In the genomic region with DNA sequence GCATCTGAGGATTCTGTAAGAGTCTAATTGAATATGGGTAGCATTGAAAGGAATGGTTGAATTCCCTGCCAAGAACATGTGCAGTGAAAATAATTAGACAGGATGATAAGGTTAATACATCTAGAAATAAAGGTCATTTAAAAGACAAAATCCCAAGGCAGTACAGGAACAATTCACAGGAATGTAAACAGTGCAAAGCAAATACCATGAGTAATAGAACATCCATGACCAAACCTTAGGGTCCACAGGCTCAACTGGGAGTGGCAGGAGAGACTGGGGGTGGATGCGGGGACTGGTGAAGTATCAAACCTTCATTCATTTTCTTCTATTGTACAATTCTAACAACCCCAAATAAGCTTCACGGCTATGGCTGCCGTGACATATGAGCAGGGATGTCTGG, we compare ENCODE assay signal across 35 mouse cellular contexts.
"Had no signal": no experiment of that assay in that cellular context is flagged by ENCODE, and none has a peak within 500 bp of the region (broad histone marks: within the 10 kb centered on the region; RNA-seq: fewer than 3 reads in every experiment).

No protein-coding gene starts in this region.

- H3K9ac ChIP-seq: heart, embryonic 12.5 days; heart, embryonic 13.5 days; heart, embryonic 15.5 days; hindbrain, embryonic 12.5 days; hindbrain, embryonic 13.5 days; hindbrain, embryonic 14.5 days; hindbrain, embryonic 15.5 days; intestine, embryonic 15.5 days; kidney, embryonic 15.5 days had no signal

- DNase-seq: heart, adult 2 months; heart, postnatal 10 days; heart, postnatal 14 days; heart, postnatal 36 days; heart, postnatal 4 days; kidney, adult 11 months; kidney, adult 18-20 months; kidney, adult 2 months; kidney, adult 8-10 months; kidney, adult 9 months; kidney, postnatal 10 days; kidney, postnatal 14 days; kidney, postnatal 25 days; kidney, postnatal 36 days; kidney, postnatal 4 days; layer of hippocampus, adult 9-11 months; layer of hippocampus, postnatal 36 days had no signal

- H3K4me3 ChIP-seq: heart, adult 2 months; heart, embryonic 10.5 days; heart, embryonic 12.5 days; heart, embryonic 13.5 days; heart, embryonic 15.5 days; hindbrain, embryonic 10.5 days; hindbrain, embryonic 12.5 days; hindbrain, embryonic 13.5 days; hindbrain, embryonic 15.5 days; intestine, embryonic 15.5 days; kidney, embryonic 15.5 days had no signal

- H3K27ac ChIP-seq: heart, adult 2 months; heart, embryonic 10.5 days; heart, embryonic 13.5 days; heart, embryonic 15.5 days; hindbrain, embryonic 10.5 days; hindbrain, embryonic 12.5 days; hindbrain, embryonic 13.5 days; hindbrain, embryonic 14.5 days; hindbrain, embryonic 15.5 days; hindbrain, postnatal 0 days; intestine, embryonic 15.5 days; kidney, embryonic 15.5 days; kidney, postnatal 0 days had no signal

- H3K4me2 ChIP-seq: heart, embryonic 11.5 days; heart, embryonic 12.5 days; heart, embryonic 13.5 days; heart, embryonic 15.5 days; hindbrain, embryonic 12.5 days; hindbrain, embryonic 13.5 days; hindbrain, embryonic 14.5 days; hindbrain, embryonic 15.5 days; intestine, embryonic 15.5 days; kidney, embryonic 15.5 days had no signal

- ATAC-seq: hindbrain, embryonic 16.5 days; hindbrain, postnatal 0 days; inflammation-experienced regulatory T-cells, adult 6 months; intestine, embryonic 15.5 days; intestine, embryonic 16.5 days; intestine, postnatal 0 days had no signal

- H3K36me3 ChIP-seq: heart, embryonic 10.5 days; heart, embryonic 12.5 days; heart, embryonic 13.5 days; heart, embryonic 15.5 days; hindbrain, embryonic 10.5 days; hindbrain, embryonic 12.5 days; hindbrain, embryonic 13.5 days; hindbrain, embryonic 15.5 days; intestine, embryonic 15.5 days; kidney, embryonic 15.5 days had no signal

- H3K9me3 ChIP-seq: heart, embryonic 10.5 days; heart, embryonic 12.5 days; heart, embryonic 13.5 days; heart, embryonic 15.5 days; hindbrain, embryonic 10.5 days; hindbrain, embryonic 12.5 days; hindbrain, embryonic 13.5 days; hindbrain, embryonic 15.5 days; intestine, embryonic 15.5 days; kidney, embryonic 15.5 days had no signal

- H3K27me3 ChIP-seq: heart, embryonic 12.5 days; heart, embryonic 13.5 days; heart, embryonic 15.5 days; hindbrain, embryonic 12.5 days; hindbrain, embryonic 13.5 days; hindbrain, embryonic 15.5 days; intestine, embryonic 15.5 days; kidney, embryonic 15.5 days had no signal

- H3K4me1 ChIP-seq: heart, embryonic 10.5 days; heart, embryonic 12.5 days; heart, embryonic 13.5 days; heart, embryonic 15.5 days; hindbrain, embryonic 10.5 days; hindbrain, embryonic 12.5 days; hindbrain, embryonic 13.5 days; hindbrain, embryonic 15.5 days; intestine, embryonic 15.5 days; kidney, embryonic 15.5 days had no signal
